ENCODE assay signal across 8 mouse cellular contexts in genomic region chrX:36808318-36808683, GRCm38 (mm10). TPM values are rescaled to one million over a fixed set of nuclear protein-coding genes. Genes with fewer than 3 reads are reported as not detected.
DNase-seq lines count a peak whose midpoint lies in the region; ATAC-seq and TF ChIP-seq lines count a peak whose summit lies in the region.

No protein-coding gene starts in this region.

- H3K9ac ChIP-seq in heart, embryonic 12.5 days: no peak overlapping the region
- no peak overlapping the region for H3K9ac ChIP-seq in forebrain, embryonic 14.5 days (ENCODE audit: low read length)
- H3K9ac ChIP-seq in liver, embryonic 14.5 days (replicated peaks): no peak overlapping the region

- H3K27me3 ChIP-seq in heart, embryonic 12.5 days (replicated peaks): no peaks in the 10 kb centered on the region
- no peaks in the 10 kb centered on the region for H3K27me3 ChIP-seq in E14TG2a.4 (ENCODE audit: insufficient read depth, low read length)
- no peaks in the 10 kb centered on the region for H3K27me3 ChIP-seq in forebrain, embryonic 14.5 days (replicated peaks; ENCODE audit: control insufficient read depth, insufficient read depth, low read length)
- H3K27me3 ChIP-seq in liver, embryonic 14.5 days (ENCODE audit: control insufficient read depth, insufficient read depth, low read length): no peaks in the 10 kb centered on the region

- no peak for DNase-seq in heart, postnatal 4 days
- no peak for DNase-seq in forebrain, embryonic 14.5 days (ENCODE audit: low spot score)
- no peak for DNase-seq in liver, embryonic 14.5 days (ENCODE audit: low read depth in 3 of 3, low spot score in 3 of 3)
- no peak for DNase-seq in left cerebral cortex, postnatal 4 days
- no peak for DNase-seq in ovary, postnatal 10 days (ENCODE audit: low spot score)
- no peak for DNase-seq in kidney, adult 8-10 months

- no peak for TF ChIP-seq CTCF in E14TG2a.4 (conservative IDR thresholded peaks at IDR 0.05; ENCODE audit: low read length)
- no peak for TF ChIP-seq CTCF in liver, embryonic 14.5 days (IDR thresholded peaks at IDR 0.05; ENCODE audit: low read depth)

- WGBS in heart, embryonic 12.5 days: 46% methylated on average over 6 of the region's 6 CpGs
- WGBS in forebrain, embryonic 14.5 days: 76% methylated on average over 6 of the region's 6 CpGs
- WGBS in liver, embryonic 14.5 days (ENCODE audit: insufficient replicate concordance): 47% methylated on average over 6 of the region's 6 CpGs

- H3K4me3 ChIP-seq in heart, embryonic 12.5 days: peak overlapping the region; percentile 40
- H3K4me3 ChIP-seq in E14TG2a.4 (replicated peaks; ENCODE audit: low read length): peak overlapping the region; percentile 39; the same call in 1 of the 2 replicates
- peak overlapping the region; percentile 17; the same call in 1 of the 2 replicates for H3K4me3 ChIP-seq in forebrain, embryonic 14.5 days (ENCODE audit: low read depth, low read length)
- H3K4me3 ChIP-seq in liver, embryonic 14.5 days (ENCODE audit: insufficient read depth in 1 of 2, low read depth in 2 of 2, low read length in 2 of 2): peak overlapping the region; percentile 61 to 76

- no peak for ATAC-seq in heart, embryonic 12.5 days (ENCODE audit: insufficient number of reproducible peaks, low FRiP score)
- peak; percentile 38; the same call in 1 of the 2 replicates for ATAC-seq in forebrain, embryonic 14.5 days
- ATAC-seq in liver, embryonic 14.5 days (ENCODE audit: insufficient read depth): 0 out of 2 replicates have a peak, but pooled peaks have one; percentile 12

- H3K27ac ChIP-seq in heart, embryonic 12.5 days (ENCODE audit: poor library complexity, severe bottlenecking): 0 out of 2 replicates have a peak overlapping the region, but pooled peaks have one; percentile 40
- peak overlapping the region; percentile 49 for H3K27ac ChIP-seq in forebrain, embryonic 14.5 days (ENCODE audit: low read depth, low read length)
- H3K27ac ChIP-seq in liver, embryonic 14.5 days: peak overlapping the region; percentile 76; the same call in 1 of the 2 replicates

- H3K4me2 ChIP-seq in heart, embryonic 12.5 days: peak overlapping the region; percentile 60
- peak overlapping the region; percentile 47; the same call in 1 of the 2 replicates for H3K4me2 ChIP-seq in forebrain, embryonic 14.5 days (ENCODE audit: low read length)
- peak overlapping the region; percentile 76 for H3K4me2 ChIP-seq in liver, embryonic 14.5 days (ENCODE audit: low read depth)

- H3K9me3 ChIP-seq in heart, embryonic 12.5 days (replicated peaks): no peaks in the 10 kb centered on the region
- H3K9me3 ChIP-seq in E14TG2a.4 (ENCODE audit: low read length): no peaks in the 10 kb centered on the region
- H3K9me3 ChIP-seq in forebrain, embryonic 14.5 days (replicated peaks; ENCODE audit: control insufficient read depth, low read length): no peaks in the 10 kb centered on the region
- H3K9me3 ChIP-seq in liver, embryonic 14.5 days (ENCODE audit: control insufficient read depth, low read length): no peaks in the 10 kb centered on the region

- TF ChIP-seq EP300 in liver, embryonic 14.5 days (IDR thresholded peaks at IDR 0.05; ENCODE audit: low read depth): no peak

- intact Hi-C loops in left cerebral cortex, postnatal 4 days (cut with DNase I): no loop called here

- no peaks in the 10 kb centered on the region for H3K36me3 ChIP-seq in heart, embryonic 12.5 days
- H3K36me3 ChIP-seq in E14TG2a.4 (ENCODE audit: insufficient read depth, low read length): no peaks in the 10 kb centered on the region
- H3K36me3 ChIP-seq in forebrain, embryonic 14.5 days (ENCODE audit: control insufficient read depth, insufficient read depth, low read length): no peaks in the 10 kb centered on the region
- no peaks in the 10 kb centered on the region for H3K36me3 ChIP-seq in liver, embryonic 14.5 days (replicated peaks; ENCODE audit: control insufficient read depth, insufficient read depth, low read depth)

- peaks cover 6% of the 10 kb centered on the region; the same call in 1 of the 2 replicates for H3K4me1 ChIP-seq in heart, embryonic 12.5 days (replicated peaks)
- H3K4me1 ChIP-seq in E14TG2a.4 (replicated peaks; ENCODE audit: low read depth, low read length): peaks cover 71% of the 10 kb centered on the region
- no peaks in the 10 kb centered on the region; the same call in 1 of the 2 replicates for H3K4me1 ChIP-seq in forebrain, embryonic 14.5 days (ENCODE audit: control insufficient read depth, insufficient read depth, low read length)
- H3K4me1 ChIP-seq in liver, embryonic 14.5 days (replicated peaks; ENCODE audit: control insufficient read depth in 2 of 2, insufficient read depth in 2 of 2, low read length in 1 of 2): peaks cover 0 to 6% of the 10 kb centered on the region in 2 experiments; a peak in 3 of 4 replicates

RNA-seq across cellular contexts. Expression of gene Slc25a5, which starts 12.8 kb away (rescaled TPM):
- polyA plus RNA-seq in heart, embryonic 12.5 days (2016; fragmentation: Nextera tagmentation; extraction: Ambion mirVana): 989 and 1,024 TPM in 2 replicates
- 100 to 1,000 TPM; 850 to 928 TPM for total RNA-seq in heart, postnatal 4 days (2021)
- polyA plus RNA-seq in forebrain, embryonic 14.5 days (2014; fragmentation: Nextera tagmentation; extraction: Ambion mirVana): 589 and 711 TPM in 2 replicates
- polyA plus RNA-seq in liver, embryonic 14.5 days (2012; rRNA removed): 291 and 352 TPM in 2 replicates
- 514 and 522 TPM in 2 replicates for polyA plus RNA-seq in liver, embryonic 14.5 days (2014; fragmentation: Nextera tagmentation; extraction: Ambion mirVana)
- total RNA-seq in left cerebral cortex, postnatal 4 days (2021): 100 to 1,000 TPM; 265 to 267 TPM

Comparison
In these comparisons a context has a peak if more than half of its experiments do, and no peak if none do; other contexts are left out.
1. H3K4me3 ChIP-seq: peak in every context shown above with its lines; median percentile 68 in liver, embryonic 14.5 days; 40 in heart, embryonic 12.5 days; 39 in E14TG2a.4; 17 in forebrain, embryonic 14.5 days.